Mouse (Mus musculus): ENCODE measurements around the gene Nek6. TPM values are rescaled to one million over a fixed set of nuclear protein-coding genes. Genes with fewer than 3 reads are reported as not detected.

Gene Nek6
- total RNA-seq, 2 experiments from 2014 or later, result 40.8 to 42.7 TPM

- DNase-seq, result no peak
These were observed 73.3 kb downstream of the Nek6 start for GRCm38 (mm10) chr2:38584514-38585378.

GRCm38 (mm10) chr2:38585379-38585736 is 73.9 kb downstream of the Nek6 start:
- DNase-seq, result no peak

- DNase-seq, result no peak
These were observed 75.3 kb downstream of the Nek6 start for GRCm38 (mm10) chr2:38586733-38587132.

GRCm38 (mm10) chr2:38591751-38592459 is 80.5 kb downstream of the Nek6 start:
- DNase-seq, result no peak

- no peak for DNase-seq
These were observed 83.4 kb downstream of the Nek6 start for GRCm38 (mm10) chr2:38594874-38595273.

- no peak for DNase-seq
These were observed 86.5 kb downstream of the Nek6 start for GRCm38 (mm10) chr2:38597896-38598295.

- no peak for DNase-seq
These were observed 87.0 kb downstream of the Nek6 start for GRCm38 (mm10) chr2:38598395-38598794.

GRCm38 (mm10) chr2:38600842-38601241 is 89.4 kb downstream of the Nek6 start:
- DNase-seq, result no peak

- no peak for DNase-seq
These were observed 96.3 kb downstream of the Nek6 start for GRCm38 (mm10) chr2:38607716-38608115.

GRCm38 (mm10) chr2:38608831-38609309 is 97.4 kb downstream of the Nek6 start:
- DNase-seq, result no peak

GRCm38 (mm10) chr2:38609310-38609709 is 97.9 kb downstream of the Nek6 start:
- no peak for DNase-seq

GRCm38 (mm10) chr2:38610161-38610560 is 98.7 kb downstream of the Nek6 start:
- DNase-seq, result no peak

- DNase-seq, result no peak
These were observed 101.2 kb downstream of the Nek6 start for GRCm38 (mm10) chr2:38612596-38612995.

GRCm38 (mm10) chr2:38613576-38613975 is 102.1 kb downstream of the Nek6 start:
- no peak for DNase-seq

GRCm38 (mm10) chr2:38614437-38614836 is 103.0 kb downstream of the Nek6 start:
- DNase-seq, result no peak

- peak in 1 of 2 experiments; percentile 21 for DNase-seq
These were observed 104.6 kb downstream of the Nek6 start for GRCm38 (mm10) chr2:38616072-38616471.

GRCm38 (mm10) chr2:38616956-38617872 is 105.8 kb downstream of the Nek6 start:
- no peak for DNase-seq

GRCm38 (mm10) chr2:38619777-38620176 is 108.3 kb downstream of the Nek6 start:
- DNase-seq, result no peak

- DNase-seq, result no peak
These were observed 109.6 kb downstream of the Nek6 start for GRCm38 (mm10) chr2:38621076-38621475.

GRCm38 (mm10) chr2:38621610-38622021 is 110.2 kb downstream of the Nek6 start:
- DNase-seq, result peak; percentile 45 to 55

- DNase-seq, result no peak
These were observed 112.0 kb downstream of the Nek6 start for GRCm38 (mm10) chr2:38623411-38623810.

GRCm38 (mm10) chr2:38623821-38624590 is 112.6 kb downstream of the Nek6 start:
- no peak for DNase-seq
